In genomic region chr10:111223218-111223830, GRCm38 (mm10) we compare ENCODE assay signal across 11 mouse cellular contexts. TPM values are rescaled to one million over a fixed set of nuclear protein-coding genes. Genes with fewer than 3 reads are reported as not detected.
A peak's percentile ranks its signal among the peaks of the same experiment; 100 is the strongest.
DNase-seq lines count a peak whose midpoint lies in the region; ATAC-seq and TF ChIP-seq lines count a peak whose summit lies in the region.
"Had no signal": no experiment of that assay in that cellular context is flagged by ENCODE, and none has a peak within 500 bp of the region (broad histone marks: within the 10 kb centered on the region; RNA-seq: fewer than 3 reads in every experiment).

No protein-coding gene starts in this region.

- peaks cover 13% of the 10 kb centered on the region for H3K4me1 ChIP-seq in heart, embryonic 10.5 days
- H3K4me1 ChIP-seq in forebrain, embryonic 13.5 days: peaks cover 7% of the 10 kb centered on the region; the same call in 1 of the 2 replicates
- H3K4me1 ChIP-seq in liver, postnatal 0 days (ENCODE audit: insufficient read depth): peaks cover 7% of the 10 kb centered on the region; the same call in 1 of the 2 replicates
- H3K4me1 ChIP-seq: embryonic facial prominence, embryonic 15.5 days had no signal

- 34% methylated on average over 10 of the region's 10 CpGs for WGBS in heart, embryonic 10.5 days
- 23% methylated on average over 10 of the region's 10 CpGs for WGBS in forebrain, embryonic 13.5 days
- WGBS in liver, postnatal 0 days (ENCODE audit: insufficient replicate concordance): 62% methylated on average over 10 of the region's 10 CpGs

- peak; percentile 37 for ATAC-seq in CD4-positive, CD25-positive, alpha-beta regulatory T cell, adult 4 months
- ATAC-seq in forebrain, embryonic 13.5 days: peak; percentile 59; the same call in 1 of the 2 replicates
- ATAC-seq in liver, postnatal 0 days: peak; percentile 35; the same call in 1 of the 2 replicates

- no peaks in the 10 kb centered on the region for H3K9me3 ChIP-seq in heart, embryonic 10.5 days
- H3K9me3 ChIP-seq in forebrain, embryonic 13.5 days (replicated peaks): no peaks in the 10 kb centered on the region
- H3K9me3 ChIP-seq in liver, postnatal 0 days (ENCODE audit: low read length): no peaks in the 10 kb centered on the region
- H3K9me3 ChIP-seq: embryonic facial prominence, embryonic 15.5 days; neural tube, embryonic 13.5 days had no signal

- H3K4me3 ChIP-seq in heart, embryonic 10.5 days: no peak overlapping the region
- no peak overlapping the region for H3K4me3 ChIP-seq in forebrain, embryonic 13.5 days
- H3K4me3 ChIP-seq in liver, postnatal 0 days (ENCODE audit: low read depth, low read length): no peak overlapping the region
- H3K4me3 ChIP-seq: embryonic facial prominence, embryonic 15.5 days; neural tube, embryonic 13.5 days had no signal

- H3K27ac ChIP-seq in heart, embryonic 10.5 days: 0 out of 2 replicates have a peak overlapping the region, but pooled peaks have one; percentile 6
- H3K27ac ChIP-seq in forebrain, embryonic 13.5 days: no peak overlapping the region
- H3K27ac ChIP-seq in liver, postnatal 0 days (ENCODE audit: low read depth): no peak overlapping the region
- H3K27ac ChIP-seq: embryonic facial prominence, embryonic 15.5 days; neural tube, embryonic 13.5 days had no signal

- H3K36me3 ChIP-seq in heart, embryonic 10.5 days: no peaks in the 10 kb centered on the region
- H3K36me3 ChIP-seq in forebrain, embryonic 13.5 days (ENCODE audit: poor library complexity, severe bottlenecking): no peaks in the 10 kb centered on the region
- peaks cover 3% of the 10 kb centered on the region; the same call in 1 of the 2 replicates for H3K36me3 ChIP-seq in liver, postnatal 0 days (replicated peaks; ENCODE audit: insufficient read depth, low read length)
- H3K36me3 ChIP-seq: embryonic facial prominence, embryonic 15.5 days; neural tube, embryonic 13.5 days had no signal

- no peak overlapping the region for H3K9ac ChIP-seq in forebrain, embryonic 13.5 days
- no peak overlapping the region for H3K9ac ChIP-seq in liver, postnatal 0 days (replicated peaks)
- H3K9ac ChIP-seq: embryonic facial prominence, embryonic 15.5 days; lung, embryonic 14.5 days; neural tube, embryonic 13.5 days had no signal

- H3K27me3 ChIP-seq in heart, embryonic 10.5 days (ENCODE audit: insufficient read depth, poor library complexity, severe bottlenecking): no peaks in the 10 kb centered on the region
- H3K27me3 ChIP-seq in forebrain, embryonic 13.5 days: no peaks in the 10 kb centered on the region
- no peaks in the 10 kb centered on the region for H3K27me3 ChIP-seq in liver, postnatal 0 days (ENCODE audit: insufficient read depth, low read length)
- H3K27me3 ChIP-seq: embryonic facial prominence, embryonic 15.5 days; neural tube, embryonic 13.5 days had no signal

- no peak for DNase-seq in heart, embryonic 10.5 days (ENCODE audit: low spot score)
- DNase-seq in heart, postnatal 4 days: no peak
- DNase-seq in liver, postnatal 0 days: no peak
- no peak for DNase-seq in gastrocnemius, adult 8-10 months (ENCODE audit: low spot score in 2 of 2)
- no peak for DNase-seq in urinary bladder, postnatal 14 days (ENCODE audit: low spot score)
- DNase-seq in ovary, postnatal 36 days (ENCODE audit: low spot score): no peak
- DNase-seq: lung, embryonic 14.5 days had no signal

- H3K4me2 ChIP-seq in forebrain, embryonic 13.5 days: no peak overlapping the region
- no peak overlapping the region for H3K4me2 ChIP-seq in liver, postnatal 0 days (ENCODE audit: low read depth, low read length)
- H3K4me2 ChIP-seq: embryonic facial prominence, embryonic 15.5 days; lung, embryonic 14.5 days; neural tube, embryonic 13.5 days had no signal

- TF ChIP-seq EP300 in liver, postnatal 0 days (IDR thresholded peaks at IDR 0.05; ENCODE audit: low read depth): no peak

- TF ChIP-seq CTCF in liver, postnatal 0 days (IDR thresholded peaks at IDR 0.05; ENCODE audit: low read depth): no peak

RNA-seq across cellular contexts. Expression of gene Osbpl8, which starts 58.8 kb away (rescaled TPM):
- polyA plus RNA-seq in heart, embryonic 10.5 days (2016; fragmentation: Nextera tagmentation; extraction: Ambion mirVana): 11.5 and 18.2 TPM in 2 replicates
- total RNA-seq in heart, postnatal 4 days (2021): 10 to 100 TPM; 91.8 to 97.5 TPM
- polyA plus RNA-seq in CD4-positive, CD25-positive, alpha-beta regulatory T cell, adult 4 months (2017; shearing (Covaris generic)): 10 to 100 TPM; 12.9 to 13.2 TPM
- 17.0 and 17.3 TPM in 2 replicates for polyA plus RNA-seq in forebrain, embryonic 13.5 days (2015; fragmentation: Nextera tagmentation; extraction: Ambion mirVana)
- 5.4 and 5.6 TPM in 2 replicates for polyA plus RNA-seq in liver, postnatal 0 days (2015; fragmentation: Nextera tagmentation; extraction: Ambion mirVana)
- total RNA-seq in gastrocnemius, adult 8-10 months (2022): 10 to 100 TPM; 13.7 to 16.9 (median 14.6) TPM
